Mouse (Mus musculus): ENCODE measurements around the gene Zfp866. TPM values are rescaled to one million over a fixed set of nuclear protein-coding genes. Genes with fewer than 3 reads are reported as not detected.

The Zfp866 gene
- polyA plus RNA-seq, 1 experiment from 2014 or later, result 7.4 TPM

GRCm38 (mm10) chr8:69774503-69775148 lies 16.4 kb downstream of the Zfp866 start, which contains the start of gene Gm20422:
Gene Gm20422 (minus strand): TSS chr8:69774886.
- peak within 1 kb of the TSS; percentile 92 for H3K9ac ChIP-seq
- peak; percentile 98 for ATAC-seq (ENCODE audit: insufficient read depth)
- peak within 1 kb of the TSS; percentile 68 for H3K4me2 ChIP-seq
- H3K27me3 ChIP-seq, result no peaks in the 10 kb centered on the region
- H3K4me1 ChIP-seq (replicated peaks), result peaks cover 38% of the 10 kb centered on the region
- H3K27ac ChIP-seq (replicated peaks), result peak within 1 kb of the TSS; percentile 99
- under 1% methylated on average over 41 of the region's 41 CpGs for WGBS (ENCODE audit: insufficient replicate concordance)
- peak within 1 kb of the TSS; percentile 78 for H3K4me3 ChIP-seq (replicated peaks)
- H3K36me3 ChIP-seq (replicated peaks), result peaks cover 12% of the 10 kb centered on the region; the same call in 1 of the 2 replicates
- H3K9me3 ChIP-seq (replicated peaks), result no peaks in the 10 kb centered on the region

GRCm38 (mm10) chr8:69772106-69772505 lies 18.9 kb downstream of the Zfp866 start:
- no peaks in the 10 kb centered on the region for H3K27me3 ChIP-seq
- H3K9ac ChIP-seq, result no peak overlapping the region
- WGBS (ENCODE audit: insufficient replicate concordance), result 81% methylated on average over 2 of the region's 2 CpGs
- no peak overlapping the region for H3K4me2 ChIP-seq
- H3K4me1 ChIP-seq (replicated peaks), result peaks cover 38% of the 10 kb centered on the region
- H3K36me3 ChIP-seq (replicated peaks), result peaks cover 37% of the 10 kb centered on the region
- no peak overlapping the region for H3K4me3 ChIP-seq (replicated peaks)
- H3K9me3 ChIP-seq (replicated peaks), result no peaks in the 10 kb centered on the region
- ATAC-seq (ENCODE audit: insufficient read depth), result no peak
- H3K27ac ChIP-seq (replicated peaks), result no peak overlapping the region

GRCm38 (mm10) chr8:69771221-69771620 lies 19.8 kb downstream of the Zfp866 start:
- 79% methylated on average over 9 of the region's 9 CpGs for WGBS (ENCODE audit: insufficient replicate concordance)

GRCm38 (mm10) chr8:69761814-69762445 lies 29.0 kb downstream of the Zfp866 start:
- Histone ChIP-seq H3K4me3 (replicated peaks) (no peak overlapping the region), H3K27me3 (no peaks in the 10 kb centered on the region), H3K36me3 (replicated peaks) (peaks cover 80% of the 10 kb centered on the region), H3K4me1 (replicated peaks) (no peaks in the 10 kb centered on the region), H3K9ac (no peak overlapping the region), H3K4me2 (no peak overlapping the region), H3K27ac (replicated peaks) (no peak overlapping the region), H3K9me3 (replicated peaks) (no peaks in the 10 kb centered on the region)
- WGBS (ENCODE audit: insufficient replicate concordance), result 83% methylated on average over 4 of the region's 4 CpGs
- ATAC-seq (ENCODE audit: insufficient read depth), result no peak

More at GRCm38 (mm10) chr8:69771221-69771620, 19.8 kb downstream of the Zfp866 start:
- H3K27me3 ChIP-seq, result no peaks in the 10 kb centered on the region
- no peak overlapping the region for H3K27ac ChIP-seq (replicated peaks)
- H3K4me2 ChIP-seq, result no peak overlapping the region
- H3K9me3 ChIP-seq (replicated peaks), result no peaks in the 10 kb centered on the region
- H3K4me3 ChIP-seq (replicated peaks), result no peak overlapping the region
- H3K9ac ChIP-seq, result no peak overlapping the region
- H3K36me3 ChIP-seq (replicated peaks), result peaks cover 46% of the 10 kb centered on the region
- H3K4me1 ChIP-seq (replicated peaks), result peaks cover 38% of the 10 kb centered on the region
- ATAC-seq (ENCODE audit: insufficient read depth), result no peak

- WGBS (ENCODE audit: insufficient replicate concordance), result 87% methylated on average over 5 of the region's 5 CpGs
- no peak overlapping the region for H3K4me3 ChIP-seq (replicated peaks)
- H3K9me3 ChIP-seq (replicated peaks), result no peaks in the 10 kb centered on the region
- H3K27ac ChIP-seq (replicated peaks), result no peak overlapping the region
- H3K36me3 ChIP-seq (replicated peaks), result peaks cover 58% of the 10 kb centered on the region
- H3K9ac ChIP-seq, result no peak overlapping the region
- H3K4me2 ChIP-seq, result no peak overlapping the region
- H3K27me3 ChIP-seq, result no peaks in the 10 kb centered on the region
- no peak for ATAC-seq (ENCODE audit: insufficient read depth)
- H3K4me1 ChIP-seq (replicated peaks), result peaks cover 9% of the 10 kb centered on the region
Observed at GRCm38 (mm10) chr8:69758316-69758715, 32.7 kb downstream of the Zfp866 start.

- H3K36me3 ChIP-seq (replicated peaks), result peaks cover 15% of the 10 kb centered on the region
- H3K4me1 ChIP-seq (replicated peaks), result peaks cover 50% of the 10 kb centered on the region
- no peaks in the 10 kb centered on the region for H3K27me3 ChIP-seq
- no peaks in the 10 kb centered on the region for H3K9me3 ChIP-seq (replicated peaks)
- ATAC-seq (ENCODE audit: insufficient read depth), result no peak
- no peak overlapping the region for H3K4me3 ChIP-seq (replicated peaks)
- 24% methylated on average over 2 of the region's 2 CpGs for WGBS (ENCODE audit: insufficient replicate concordance)
- H3K4me2 ChIP-seq, result peak overlapping the region; percentile 13
- no peak overlapping the region for H3K9ac ChIP-seq
- peak overlapping the region; percentile 100 for H3K27ac ChIP-seq (replicated peaks)
Observed at GRCm38 (mm10) chr8:69752437-69752836, 38.5 kb downstream of the Zfp866 start.

GRCm38 (mm10) chr8:69749544-69750454 lies 41.2 kb downstream of the Zfp866 start, which contains the start of gene Zfp963:
Gene Zfp963 (minus strand): TSS chr8:69749970.
- Histone ChIP-seq H3K27ac (replicated peaks) (peak within 1 kb of the TSS; percentile 100), H3K27me3 (no peaks in the 10 kb centered on the region), H3K36me3 (replicated peaks) (no peaks in the 10 kb centered on the region), H3K4me3 (replicated peaks) (peak within 1 kb of the TSS; percentile 88), H3K9ac (peak within 1 kb of the TSS; percentile 96), H3K4me1 (replicated peaks) (peaks cover 50% of the 10 kb centered on the region), H3K9me3 (replicated peaks) (no peaks in the 10 kb centered on the region), H3K4me2 (peak within 1 kb of the TSS; percentile 74)
- 4% methylated on average over 48 of the region's 48 CpGs for WGBS (ENCODE audit: insufficient replicate concordance)
- ATAC-seq (ENCODE audit: insufficient read depth), result peak; percentile 98

GRCm38 (mm10) chr8:69741231-69741630 lies 49.7 kb downstream of the Zfp866 start:
- H3K27me3 ChIP-seq, result no peaks in the 10 kb centered on the region
- no peak overlapping the region for H3K4me3 ChIP-seq (replicated peaks)
- H3K9ac ChIP-seq, result no peak overlapping the region
- no peak overlapping the region for H3K4me2 ChIP-seq
- H3K36me3 ChIP-seq (replicated peaks), result peaks cover 16% of the 10 kb centered on the region; the same call in 1 of the 2 replicates
- no peak overlapping the region for H3K27ac ChIP-seq (replicated peaks)
- H3K4me1 ChIP-seq (replicated peaks), result no peaks in the 10 kb centered on the region
- no peak for ATAC-seq (ENCODE audit: insufficient read depth)
- WGBS (ENCODE audit: insufficient replicate concordance), result 62% methylated on average over 2 of the region's 2 CpGs
- H3K9me3 ChIP-seq (replicated peaks), result no peaks in the 10 kb centered on the region

GRCm38 (mm10) chr8:69740763-69741162 lies 50.2 kb downstream of the Zfp866 start:
- 57% methylated on average over 6 of the region's 6 CpGs for WGBS (ENCODE audit: insufficient replicate concordance)
- Histone ChIP-seq H3K9ac (no peak overlapping the region), H3K4me2 (no peak overlapping the region), H3K4me3 (replicated peaks) (no peak overlapping the region), H3K27me3 (no peaks in the 10 kb centered on the region), H3K4me1 (replicated peaks) (peaks cover under 1% of the 10 kb centered on the region), H3K36me3 (replicated peaks) (peaks cover 16% of the 10 kb centered on the region; the same call in 1 of the 2 replicates), H3K27ac (replicated peaks) (no peak overlapping the region), H3K9me3 (replicated peaks) (no peaks in the 10 kb centered on the region)
- ATAC-seq (ENCODE audit: insufficient read depth), result no peak

- Histone ChIP-seq H3K9me3 (replicated peaks) (no peaks in the 10 kb centered on the region), H3K4me2 (no peak overlapping the region), H3K9ac (no peak overlapping the region), H3K27ac (replicated peaks) (no peak overlapping the region), H3K4me1 (replicated peaks) (peaks cover 4% of the 10 kb centered on the region), H3K4me3 (replicated peaks) (no peak overlapping the region), H3K36me3 (replicated peaks) (no peaks in the 10 kb centered on the region), H3K27me3 (no peaks in the 10 kb centered on the region)
- ATAC-seq (ENCODE audit: insufficient read depth), result no peak
- WGBS (ENCODE audit: insufficient replicate concordance), result 56% methylated on average over 1 of the region's 1 CpGs
Observed at GRCm38 (mm10) chr8:69735495-69735894, 55.5 kb downstream of the Zfp866 start.

GRCm38 (mm10) chr8:69717232-69717580 lies 73.8 kb downstream of the Zfp866 start:
- no peaks in the 10 kb centered on the region for H3K9me3 ChIP-seq (replicated peaks)
- peak; percentile 2; the same call in 1 of the 2 replicates for ATAC-seq (ENCODE audit: insufficient read depth)
- H3K4me3 ChIP-seq (replicated peaks), result peak overlapping the region; percentile 86
- H3K27ac ChIP-seq (replicated peaks), result peak overlapping the region; percentile 39; the same call in 1 of the 2 replicates
- 41% methylated on average over 5 of the region's 5 CpGs for WGBS (ENCODE audit: insufficient replicate concordance)
- H3K4me1 ChIP-seq (replicated peaks), result peaks cover 22% of the 10 kb centered on the region
- peak overlapping the region; percentile 33; the same call in 1 of the 2 replicates for H3K9ac ChIP-seq
- H3K36me3 ChIP-seq (replicated peaks), result peaks cover 16% of the 10 kb centered on the region
- no peaks in the 10 kb centered on the region for H3K27me3 ChIP-seq
- H3K4me2 ChIP-seq, result peak overlapping the region; percentile 75

Data from liver, embryonic 15.5 days (tissue).